Mouse (Mus musculus) bone marrow macrophage, adult 2 months (primary cell): ENCODE results near the gene Stx17.

Experiments used
- CTCF ChIP-seq: IDR thresholded peaks from 2 replicates; pipeline ENCODE4 v1.5.1; 2012; ENCODE audit warnings: low read depth, mild to moderate bottlenecking, low read length, moderate library complexity
- POLR2A ChIP-seq: IDR thresholded peaks from 2 replicates; pipeline ENCODE4 v1.6.1; 2012; ENCODE audit warnings: mild to moderate bottlenecking, low read depth, low read length, borderline replicate concordance

GRCm38 (mm10) chr4:48079285-48080039, 45.3 kb upstream of the Stx17 start:
- TF ChIP-seq POLR2A (no peak), CTCF (no peak)
